In the genomic region with DNA sequence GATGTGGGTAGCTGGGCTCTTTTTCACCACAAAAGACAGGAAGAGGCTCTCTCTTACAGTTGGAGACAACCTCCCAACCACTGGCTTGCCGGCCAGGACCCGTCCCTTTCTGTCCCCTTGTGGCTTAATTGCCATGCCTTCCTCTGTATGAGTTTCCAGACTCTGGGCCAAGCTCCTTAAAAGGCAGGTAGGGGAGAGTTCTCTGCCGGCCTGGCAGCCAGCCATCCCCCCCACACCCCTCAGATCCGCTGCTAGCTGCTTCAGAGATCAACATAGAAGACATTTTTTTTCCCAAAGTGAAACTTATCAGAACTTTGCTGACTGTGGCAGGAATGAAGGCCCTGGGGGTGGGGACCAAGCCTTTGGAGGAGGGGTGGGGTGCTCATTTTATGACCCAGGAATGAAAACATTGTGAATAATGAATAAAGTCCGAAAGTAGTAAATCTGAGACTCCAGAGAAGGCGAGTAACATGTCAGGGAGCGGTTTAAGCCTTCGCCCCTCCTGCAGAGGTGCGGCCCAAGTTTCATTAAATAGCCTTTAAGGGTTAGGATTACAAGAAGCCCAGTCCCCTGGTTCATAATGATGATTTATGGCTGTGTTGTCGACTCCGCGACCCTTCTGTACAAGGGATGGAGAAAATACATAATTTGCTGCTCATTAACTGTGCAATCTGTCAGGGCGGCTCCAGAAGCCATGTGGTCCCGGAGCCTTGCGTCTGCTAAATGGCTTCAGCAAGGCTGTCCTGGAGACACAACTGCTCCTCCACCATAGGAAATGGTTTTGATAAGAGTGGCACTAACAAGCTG, we compare ENCODE assay signal across 8 mouse cellular contexts. TPM values are rescaled to one million over a fixed set of nuclear protein-coding genes. Genes with fewer than 3 reads are reported as not detected.
A peak's percentile ranks its signal among the peaks of the same experiment; 100 is the strongest.
DNase-seq lines count a peak whose midpoint lies in the region; ATAC-seq lines count a peak whose summit lies in the region.

No protein-coding gene starts in this region.

- no peak overlapping the region for H3K4me3 ChIP-seq in heart, embryonic 11.5 days (ENCODE audit: low read depth, low read length)

- DNase-seq in adipocyte (ENCODE audit: low spot score): peak; percentile 57
- DNase-seq in embryo, embryonic 11.5 days (ENCODE audit: low read depth, low spot score): peak; percentile 55
- DNase-seq in kidney, adult 9 months: peak; percentile 80
- DNase-seq in neural tube, embryonic 10.5 days (ENCODE audit: extremely low spot score, low spot score): peak; percentile 49
- DNase-seq in right cerebral cortex, postnatal 14 days: no peak
- no peak for DNase-seq in left cerebral cortex, adult 8-10 months (ENCODE audit: low spot score in 2 of 2)
- DNase-seq in right cerebral cortex, postnatal 36 days (ENCODE audit: low spot score in 2 of 2): no peak

- no peaks in the 10 kb centered on the region for H3K27me3 ChIP-seq in heart, embryonic 11.5 days (ENCODE audit: control insufficient read depth, insufficient read depth, low read length)

- 52% methylated on average over 15 of the region's 15 CpGs for WGBS in heart, embryonic 11.5 days (ENCODE audit: insufficient replicate concordance)

- no peaks in the 10 kb centered on the region for H3K9me3 ChIP-seq in heart, embryonic 11.5 days (replicated peaks; ENCODE audit: control insufficient read depth, low read length)

- 0 out of 2 replicates have a peak overlapping the region, but pooled peaks have one; percentile 2 for H3K4me2 ChIP-seq in heart, embryonic 11.5 days

- H3K27ac ChIP-seq in heart, embryonic 11.5 days (ENCODE audit: low read depth, low read length): peak overlapping the region; percentile 51

- H3K9ac ChIP-seq in heart, embryonic 11.5 days (ENCODE audit: low read depth, low read length): no peak overlapping the region

- no peak for ATAC-seq in heart, embryonic 11.5 days (replicated peaks; ENCODE audit: insufficient number of reproducible peaks, low FRiP score, low TSS enrichment)

- H3K4me1 ChIP-seq in heart, embryonic 11.5 days (ENCODE audit: control insufficient read depth, insufficient read depth, low read length): peaks cover 23% of the 10 kb centered on the region

- 0 out of 2 replicates have a peak, but pooled peaks cover 2% of the 10 kb centered on the region for H3K36me3 ChIP-seq in heart, embryonic 11.5 days (ENCODE audit: control insufficient read depth, insufficient read depth, low read length)

RNA-seq across cellular contexts. Expression of a gene that starts 48.1 kb away (rescaled TPM):
- 23.8 and 25.7 TPM in 2 replicates for polyA plus RNA-seq in heart, embryonic 11.5 days (2014; fragmentation: Nextera tagmentation; extraction: Ambion mirVana)
- total RNA-seq in left cerebral cortex, adult 8-10 months (2022): 100 to 1,000 TPM; 191 to 207 (median 194) TPM

Comparison
In these comparisons a context has a peak if more than half of its experiments do, and no peak if none do; other contexts are left out.
1. DNase-seq: peak in adipocyte (single experiment), embryo, embryonic 11.5 days (single experiment), kidney, adult 9 months (single experiment) and neural tube, embryonic 10.5 days (single experiment); none in right cerebral cortex, postnatal 14 days (single experiment), left cerebral cortex, adult 8-10 months (0 of 2) and right cerebral cortex, postnatal 36 days (0 of 2).